Mouse (Mus musculus) fat pad, adult 2 months (tissue): ENCODE results near the gene Ip6k1.
"Not testable (repeated sequence)": the region's sequence is repeated elsewhere in the genome, so short reads cannot be mapped to it uniquely, and the experiment has no call there.

Experiments
- DNase-seq: peaks from one replicate; pipeline ENCODE4 v3.0.0-alpha.2; 2011; ENCODE audit warnings: low read depth, low spot score; ENCODE audit errors: extremely low read depth

The Ip6k1 gene

DNA sequence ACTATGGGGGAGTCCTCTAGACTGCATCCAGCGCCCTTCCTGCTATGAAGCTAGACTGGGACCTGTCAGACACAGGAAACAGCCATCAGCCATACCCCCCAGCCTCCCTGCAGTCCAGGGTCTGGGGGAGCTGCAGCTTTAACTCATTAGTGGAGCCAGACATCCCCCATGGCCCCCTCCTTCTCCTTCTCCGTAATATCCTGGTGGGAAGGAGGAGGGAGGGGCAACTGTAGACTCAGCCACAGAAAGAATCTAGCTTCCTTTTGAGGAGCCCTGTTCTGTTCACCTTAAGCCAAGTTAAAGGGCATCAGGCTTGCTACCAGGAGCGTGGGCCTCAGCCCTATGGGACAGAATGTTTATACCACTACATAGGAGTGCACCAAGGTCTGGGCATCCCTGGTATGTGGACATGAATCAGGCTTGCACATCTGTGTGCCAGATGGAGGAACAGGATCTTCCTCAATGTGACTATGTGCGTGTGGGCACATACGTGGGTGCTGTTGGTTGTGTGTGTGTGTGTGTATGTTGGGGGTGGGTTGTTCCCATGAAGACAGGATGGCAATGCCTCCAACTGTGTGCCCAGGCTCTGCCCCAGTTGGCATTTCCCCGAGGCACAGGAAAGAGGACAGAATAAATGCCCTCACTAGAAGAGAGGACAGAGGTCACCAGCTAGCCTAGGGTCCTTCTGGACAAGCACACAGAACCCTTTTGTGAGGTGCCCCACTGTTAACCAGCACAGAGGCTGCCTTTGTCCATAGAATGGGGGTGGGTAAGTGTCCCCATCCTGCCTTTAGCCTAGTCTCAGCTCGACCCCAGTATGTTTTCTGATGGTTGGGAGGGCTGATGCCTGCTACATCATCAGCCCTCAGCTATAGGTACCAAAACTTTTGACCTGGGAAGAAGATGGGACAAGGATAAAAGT is 20.4 kb upstream of the Ip6k1 start:
- DNase-seq, result no peak

DNA sequence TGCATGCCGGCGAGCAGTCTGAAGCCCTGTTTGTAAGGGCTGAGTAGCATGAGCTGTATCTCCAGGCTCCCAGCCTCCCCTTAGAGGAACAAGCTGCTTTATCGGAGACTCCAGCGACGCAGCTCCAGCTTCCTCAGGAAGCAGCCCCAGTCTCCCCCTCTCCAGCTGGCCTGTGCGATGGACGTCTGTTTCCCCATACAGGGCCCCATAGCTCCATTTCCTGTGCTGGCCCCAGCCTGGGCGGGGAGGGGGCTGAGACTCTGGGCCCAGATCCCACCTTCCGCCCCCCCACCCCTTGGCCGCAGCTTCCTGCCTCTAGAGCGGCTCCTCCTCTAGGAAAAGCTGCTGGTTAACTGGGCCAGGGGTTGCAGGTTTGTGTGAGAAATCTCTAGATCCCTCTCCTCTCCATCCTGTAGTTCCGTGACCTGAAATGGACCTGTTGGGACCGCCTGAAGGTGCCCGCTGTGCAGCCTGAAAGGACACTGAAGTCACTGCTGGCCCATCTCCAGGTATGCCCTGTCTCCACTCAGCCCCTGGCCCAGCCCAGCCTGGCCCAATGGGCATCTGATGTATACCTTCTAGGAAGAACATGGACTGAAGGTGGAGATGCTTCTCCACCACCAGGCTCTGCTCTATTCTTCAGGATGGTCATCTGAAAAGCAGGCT is 19.5 kb upstream of the Ip6k1 start, which contains the start of gene Gm20661:
Gm20661 (plus strand) TSS at position 378 of the 666 bp plus-strand sequence.
- DNase-seq, result no peak

DNA sequence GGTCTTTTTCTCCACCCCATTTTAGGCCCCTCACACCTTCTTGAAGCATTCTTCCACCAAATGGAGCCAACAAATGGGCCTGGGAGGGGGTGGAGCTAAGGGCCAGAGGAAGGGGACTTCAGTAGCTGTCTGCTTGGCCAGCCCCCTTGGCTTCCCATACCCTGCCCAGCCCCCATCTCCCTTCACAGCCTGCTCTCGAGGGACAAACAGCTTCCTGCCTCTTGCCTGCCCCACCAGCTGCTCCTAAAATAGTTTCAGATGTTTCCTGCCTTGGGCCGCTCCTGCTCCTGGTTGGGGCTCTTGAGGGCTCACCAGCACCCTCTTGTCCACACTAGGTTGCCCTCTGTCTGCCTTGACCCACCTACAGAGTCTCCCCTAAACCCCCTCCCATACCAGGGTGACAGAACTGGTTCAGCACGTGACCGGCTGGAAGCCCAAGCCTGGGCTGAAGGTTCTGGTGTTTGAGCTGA is 18.8 kb upstream of the Ip6k1 start:
- no peak for DNase-seq

DNA sequence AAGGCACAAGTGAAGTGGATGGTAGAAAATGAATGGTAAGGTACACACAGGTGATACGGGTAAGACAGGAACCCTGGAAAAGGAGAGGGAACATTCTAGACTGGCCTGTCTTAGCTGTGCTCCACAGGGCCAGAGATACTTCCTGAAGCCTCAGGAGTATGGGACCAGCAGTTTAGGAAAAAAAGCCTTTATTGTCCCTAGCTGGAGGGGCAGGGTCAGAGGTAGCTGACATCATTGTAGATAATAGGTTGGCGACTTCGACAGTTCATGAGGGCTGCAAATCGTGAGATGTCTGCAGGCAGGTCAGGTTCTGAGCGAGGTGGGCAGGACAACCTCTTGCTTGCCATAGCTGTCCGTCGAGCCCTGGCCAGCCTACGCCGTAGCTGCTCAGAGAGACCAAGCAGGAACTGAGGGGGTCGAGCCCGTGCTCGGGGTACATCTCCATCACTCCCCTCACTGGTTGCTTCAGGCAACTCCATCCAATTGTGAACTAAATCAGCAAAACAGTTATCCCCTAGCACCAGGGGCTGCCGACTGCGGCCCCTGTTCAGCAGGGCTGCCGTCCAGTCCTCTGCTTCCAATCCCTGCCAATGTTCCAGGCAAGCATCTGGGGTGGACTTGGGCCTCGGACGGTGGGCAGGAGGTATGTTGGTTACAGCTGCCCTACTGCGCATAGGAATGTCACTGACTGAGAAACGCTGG is 18.1 kb upstream of the Ip6k1 start:
- DNase-seq, result no peak

DNA sequence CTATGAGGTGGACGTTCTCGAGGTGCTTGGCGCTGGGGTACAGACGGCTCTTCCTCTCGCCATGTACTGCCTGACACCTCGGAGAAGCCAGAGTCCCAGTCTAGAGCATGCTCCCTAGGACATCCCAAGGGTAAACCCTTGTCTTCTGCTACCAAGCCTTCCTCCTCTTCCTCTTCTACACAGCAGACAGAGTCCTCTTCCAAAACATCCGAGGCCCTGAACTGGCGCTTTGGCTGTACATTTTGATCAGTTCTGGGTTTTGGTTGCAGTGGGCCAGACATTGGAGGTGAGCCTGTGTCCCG is 17.6 kb upstream of the Ip6k1 start:
- DNase-seq, result no peak

DNA sequence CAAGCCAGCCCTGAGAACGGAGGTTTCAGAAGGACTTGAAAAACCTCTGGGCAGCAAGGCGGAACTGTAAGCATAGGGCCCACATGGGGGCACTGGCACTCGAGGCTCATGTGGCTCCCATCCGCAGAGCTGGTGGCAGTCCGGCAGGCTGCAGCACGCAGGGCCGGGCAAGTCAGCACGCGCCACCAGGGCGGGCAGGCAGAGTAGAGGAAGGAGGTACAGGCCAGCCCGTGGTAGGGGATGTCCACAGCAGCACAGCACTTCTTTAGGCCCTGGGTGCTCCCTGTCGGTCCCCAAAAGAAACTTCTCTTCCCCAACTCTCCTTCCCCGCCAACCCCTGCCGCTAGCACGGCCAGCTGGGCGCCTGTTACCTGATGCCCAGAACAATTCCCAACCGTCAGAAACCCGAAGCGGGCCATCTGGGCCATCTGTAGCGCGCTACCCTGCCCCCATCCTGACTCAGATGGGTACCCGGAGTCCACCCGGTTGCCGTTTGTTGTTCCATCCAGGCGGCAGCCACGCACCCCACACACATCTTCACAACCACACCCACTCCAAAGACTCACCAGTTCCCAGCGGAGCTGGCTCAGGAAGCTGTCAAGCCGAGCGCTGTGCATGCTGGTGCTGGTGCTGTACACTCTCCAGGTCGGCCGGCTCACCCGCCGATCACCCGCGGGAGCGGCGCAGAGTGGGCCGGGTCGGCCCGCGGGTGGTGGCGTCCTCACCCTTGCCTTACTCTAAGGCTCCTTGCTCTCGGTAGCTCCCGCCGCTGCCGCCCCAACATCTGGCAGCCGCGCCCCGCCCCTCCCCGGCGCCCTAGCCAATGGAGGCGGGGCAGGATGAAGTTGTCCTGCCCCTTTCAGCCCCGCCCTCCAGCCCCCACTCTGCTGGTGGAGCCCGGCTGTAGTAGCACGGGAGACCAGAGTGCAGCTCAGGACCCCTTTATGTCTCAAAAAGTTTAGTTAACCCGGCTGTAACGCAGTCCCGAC is 16.9 kb upstream of the Ip6k1 start, which contains the start of gene Inka1:
Inka1 (minus strand) TSS at position 749 of the 989 bp plus-strand sequence.
- DNase-seq, result no peak

DNA sequence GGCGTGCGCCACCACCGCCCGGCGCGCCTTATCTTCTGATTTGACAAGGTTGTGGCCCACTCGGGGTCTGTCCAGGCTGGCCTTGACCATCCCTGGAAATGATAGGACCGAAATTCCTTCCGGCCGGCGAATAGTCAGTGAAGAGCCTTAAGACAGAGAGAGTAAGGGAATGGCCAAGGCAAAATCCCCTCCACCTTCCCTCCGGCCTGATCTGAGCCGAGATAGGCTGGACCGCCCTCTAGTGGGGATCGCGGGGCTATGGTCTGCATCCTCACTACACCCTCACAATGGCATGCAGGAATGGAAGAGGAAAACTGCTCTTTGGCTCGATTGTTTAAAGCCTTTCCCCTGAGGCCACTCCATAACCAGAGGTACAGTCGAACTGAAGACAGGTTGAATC is 15.9 kb upstream of the Ip6k1 start:
- DNase-seq, result no peak

DNA sequence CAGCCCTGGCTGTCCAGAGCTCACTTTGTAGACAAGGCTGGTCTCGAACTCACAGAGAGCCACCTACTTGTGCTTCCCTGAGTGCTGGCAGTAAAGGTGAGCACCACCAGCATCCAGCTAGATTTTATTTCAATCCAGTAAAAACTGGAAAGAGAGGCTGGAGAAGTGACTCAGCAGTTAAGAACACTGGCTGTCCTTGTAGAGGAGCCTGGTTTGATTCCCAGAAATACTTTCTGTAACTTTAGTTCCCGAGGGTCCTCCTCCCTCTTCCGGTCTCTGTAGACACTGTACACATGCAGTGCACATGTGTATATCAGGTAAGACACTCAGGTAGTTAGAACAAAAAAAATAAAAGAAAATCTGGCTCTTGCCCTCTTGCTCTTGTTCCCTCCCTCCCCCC is 14.4 kb upstream of the Ip6k1 start:
- DNase-seq, result no peak

DNA sequence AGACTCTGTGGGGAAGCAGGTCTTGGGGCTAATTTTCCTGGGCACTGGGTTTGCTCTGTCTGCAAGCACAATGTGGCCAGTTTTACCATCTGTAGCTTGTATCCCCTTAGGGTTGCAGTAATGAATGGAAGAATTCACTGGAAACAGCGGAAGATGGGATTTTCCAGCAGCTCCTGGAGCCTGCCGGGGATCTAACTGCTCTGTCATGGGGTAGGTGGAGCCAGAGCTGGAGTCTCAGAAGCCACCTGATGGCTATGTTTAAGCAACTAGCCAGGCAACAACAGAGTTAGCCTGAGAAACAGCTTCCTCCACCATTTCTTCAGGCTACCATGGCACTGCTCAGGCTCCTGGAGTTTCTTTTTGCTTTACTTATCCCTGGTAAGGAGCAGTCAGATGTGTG is 10.1 kb upstream of the Ip6k1 start, which contains the start of gene Cdhr4:
Cdhr4 (plus strand) TSS at position 301 of the 400 bp plus-strand sequence.
- DNase-seq, result no peak

DNA sequence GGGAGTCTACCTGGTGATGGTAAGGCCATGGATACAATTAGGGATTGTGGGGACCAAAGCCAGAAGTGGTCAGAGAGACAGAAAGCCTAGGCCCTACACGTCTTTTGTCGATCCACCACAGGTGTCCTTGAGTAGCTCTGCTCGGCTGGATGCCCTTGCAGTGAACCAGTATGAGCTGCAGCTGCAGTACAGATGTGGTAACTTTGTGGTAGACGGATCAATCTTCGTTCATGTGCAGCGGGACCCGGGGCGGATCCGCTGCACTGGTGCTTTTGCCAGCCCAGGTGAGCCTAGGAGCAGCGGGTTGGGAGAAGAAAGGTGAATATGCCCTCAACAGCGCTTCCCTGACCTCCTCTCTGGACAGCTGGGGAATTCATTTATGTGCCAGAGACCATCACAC is 9.3 kb upstream of the Ip6k1 start:
- DNase-seq, result no peak

DNA sequence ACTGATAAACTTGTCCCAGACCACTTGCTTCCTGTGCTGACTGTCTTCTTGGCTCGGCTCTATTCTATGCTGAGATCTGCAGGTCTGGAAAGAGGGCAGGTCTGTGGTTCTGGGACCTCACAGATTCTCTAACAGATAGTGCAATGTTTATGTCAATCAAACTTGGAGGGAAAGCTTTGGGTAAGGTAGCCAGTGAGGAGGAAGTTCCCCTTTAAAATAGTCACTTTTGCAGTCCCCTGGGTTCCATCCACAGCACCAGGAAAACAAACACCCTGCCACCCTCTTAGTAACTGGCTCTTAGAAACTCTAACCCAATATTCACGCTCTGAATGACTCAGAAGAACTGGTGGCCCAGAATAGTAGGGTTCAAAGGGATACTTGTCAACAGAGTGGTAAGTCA is 7.8 kb upstream of the Ip6k1 start:
- DNase-seq, result no peak

DNA sequence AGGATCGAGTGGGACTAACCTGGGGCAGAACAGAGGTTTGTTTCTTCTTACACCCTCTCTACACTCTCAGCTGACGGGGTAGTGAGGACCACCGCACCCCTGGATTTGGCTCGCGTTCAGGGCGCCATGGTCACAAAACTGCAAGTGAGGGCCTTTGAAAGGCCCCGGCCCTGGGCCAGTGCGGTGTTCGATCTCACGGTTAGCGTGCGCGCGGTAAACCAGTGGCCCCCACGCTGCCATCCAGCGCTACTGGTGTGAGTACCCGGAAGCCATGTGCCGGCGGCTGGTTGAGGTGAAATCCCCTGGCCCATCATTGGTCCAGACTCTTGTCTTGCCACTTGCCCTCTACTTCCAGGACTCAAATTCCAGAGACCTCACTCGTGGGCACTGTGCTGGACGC is 6.8 kb upstream of the Ip6k1 start:
- DNase-seq, result no peak

DNA sequence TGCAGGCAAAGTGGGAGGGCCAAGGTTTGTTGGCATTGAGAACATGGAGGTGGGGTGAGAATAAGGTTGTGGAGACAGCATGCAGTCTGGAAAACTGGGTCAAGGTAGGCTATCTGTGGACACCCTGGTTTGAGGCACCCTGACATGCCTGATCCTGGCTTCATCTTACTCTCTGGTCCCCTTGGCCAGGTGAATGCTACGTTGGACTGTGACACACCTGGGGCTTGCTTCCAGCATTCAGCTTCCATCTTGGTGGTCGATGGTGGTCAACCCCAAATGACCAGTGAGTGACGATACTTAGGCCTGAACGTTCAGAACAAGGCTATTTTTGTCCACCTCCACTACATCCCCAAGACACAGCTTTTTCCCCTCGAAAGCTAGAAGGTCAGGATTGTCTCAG is 6.3 kb upstream of the Ip6k1 start, which contains the start of gene Gm20662:
Gm20662 (plus strand) TSS at position 301 of the 400 bp plus-strand sequence.
- DNase-seq, result no peak

DNA sequence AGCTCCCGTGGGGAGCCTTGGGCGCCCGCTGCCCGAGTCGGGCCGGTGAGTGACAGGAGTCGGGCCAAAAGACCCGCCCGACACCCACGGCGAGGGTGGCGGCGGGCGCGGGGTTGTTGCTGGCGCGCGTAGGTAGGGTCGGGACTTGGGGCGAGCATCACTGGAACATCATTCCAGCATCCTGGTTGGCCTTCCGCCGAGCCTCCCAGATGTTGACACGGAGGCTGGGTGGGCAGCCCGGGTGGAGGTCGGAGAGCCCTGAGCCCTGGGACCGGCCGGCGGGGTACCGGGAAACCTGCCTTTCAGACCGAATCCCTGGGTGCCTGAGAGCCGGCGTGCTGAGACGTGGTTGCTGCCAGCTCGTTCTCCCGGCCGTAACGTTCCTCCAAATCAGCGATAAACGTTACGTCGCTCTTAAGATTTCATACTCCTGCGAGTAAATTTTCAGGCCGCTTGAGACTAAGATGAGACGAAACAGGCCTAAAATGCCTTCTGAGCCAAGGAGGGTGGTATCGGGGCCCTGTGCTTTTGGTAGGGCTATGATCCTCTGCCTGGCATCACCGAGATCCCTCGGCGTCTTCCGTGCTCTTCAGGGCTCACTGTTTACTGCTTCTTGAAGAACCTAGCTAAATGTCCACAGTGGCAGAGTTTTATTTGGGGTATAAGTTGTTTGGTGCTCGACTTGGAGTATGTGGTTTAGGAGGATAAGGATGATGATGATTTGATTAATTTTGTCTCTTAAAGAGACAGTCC is 653 bp downstream of the Ip6k1 start:
- no peak for DNase-seq

DNA sequence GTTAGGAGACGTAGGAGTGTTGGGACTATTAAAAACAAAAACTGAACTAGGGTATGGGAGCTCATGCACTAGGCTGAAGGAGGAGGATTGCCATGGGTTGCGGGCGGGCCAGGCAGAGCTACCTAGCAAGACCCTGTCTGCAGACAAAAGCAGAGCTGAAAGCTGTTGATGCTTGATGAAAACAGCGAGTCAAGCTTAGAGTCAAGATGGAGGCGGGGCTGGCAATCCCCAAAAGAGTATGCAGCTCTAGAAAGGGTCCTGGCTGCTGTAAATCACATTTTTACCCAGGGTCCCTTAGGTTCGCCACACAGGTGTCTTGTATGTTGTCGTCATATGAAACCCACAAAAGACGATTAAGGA is 1.2 kb downstream of the Ip6k1 start:
- no peak for DNase-seq

DNA sequence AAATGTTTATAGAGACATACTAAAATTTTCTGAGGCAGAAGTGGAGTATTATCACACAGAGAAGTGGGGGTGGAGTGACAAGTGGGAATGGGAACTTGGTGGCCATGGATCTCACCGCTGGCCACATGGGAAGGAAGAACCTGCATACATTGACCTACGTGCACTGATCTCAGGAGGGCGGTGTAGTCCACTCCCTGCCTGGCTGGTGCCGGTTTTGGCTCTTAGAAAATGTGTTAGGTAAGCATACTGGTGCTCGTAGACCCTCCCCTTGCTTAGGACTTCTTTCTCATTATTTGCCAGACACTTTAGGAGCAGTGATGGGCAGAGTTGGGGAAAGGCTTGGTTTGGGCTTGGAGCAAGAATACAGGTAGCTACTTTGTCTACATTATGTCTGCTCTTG is 5.7 kb downstream of the Ip6k1 start:
- DNase-seq, result no peak

DNA sequence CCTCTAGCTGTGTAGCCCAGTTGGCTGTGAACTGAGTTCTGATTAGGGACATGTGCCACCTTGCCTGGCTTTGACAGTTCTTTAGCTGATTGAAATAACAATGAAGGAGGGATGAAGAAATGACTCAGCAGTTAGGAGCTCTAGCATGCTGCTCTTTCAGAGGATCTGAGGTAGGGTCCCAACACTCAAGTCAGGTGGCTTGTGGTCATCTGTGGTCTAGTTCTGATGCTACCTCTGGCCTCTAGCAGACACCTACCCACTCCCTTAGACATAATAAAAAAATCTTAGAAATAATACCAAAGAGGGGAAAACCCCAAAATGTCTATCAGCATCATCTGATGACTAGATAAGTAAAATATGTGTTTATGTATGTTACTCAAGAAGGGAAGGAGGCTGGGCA is 8.1 kb downstream of the Ip6k1 start:
- DNase-seq, result no peak

DNA sequence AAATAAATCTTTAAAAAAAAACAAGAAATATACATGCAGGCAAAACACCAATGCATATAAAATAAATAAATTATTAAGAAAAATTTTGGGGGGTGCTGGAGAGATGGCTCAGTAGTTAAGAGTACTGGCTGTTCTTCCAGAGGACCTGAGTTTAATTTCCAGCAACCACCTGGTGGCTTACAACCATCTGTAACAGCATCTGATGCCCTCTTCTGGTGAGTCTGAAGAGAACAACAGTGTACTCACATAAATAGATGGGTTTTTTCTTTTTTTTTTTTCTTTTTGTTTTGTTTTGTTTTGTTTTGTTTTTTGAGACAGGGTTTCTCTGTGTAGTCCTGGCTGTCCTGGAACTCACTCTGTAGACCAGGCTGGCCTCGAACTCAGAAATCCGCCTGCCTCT is 11.3 kb downstream of the Ip6k1 start:
- DNase-seq, result not testable (repeated sequence)

DNA sequence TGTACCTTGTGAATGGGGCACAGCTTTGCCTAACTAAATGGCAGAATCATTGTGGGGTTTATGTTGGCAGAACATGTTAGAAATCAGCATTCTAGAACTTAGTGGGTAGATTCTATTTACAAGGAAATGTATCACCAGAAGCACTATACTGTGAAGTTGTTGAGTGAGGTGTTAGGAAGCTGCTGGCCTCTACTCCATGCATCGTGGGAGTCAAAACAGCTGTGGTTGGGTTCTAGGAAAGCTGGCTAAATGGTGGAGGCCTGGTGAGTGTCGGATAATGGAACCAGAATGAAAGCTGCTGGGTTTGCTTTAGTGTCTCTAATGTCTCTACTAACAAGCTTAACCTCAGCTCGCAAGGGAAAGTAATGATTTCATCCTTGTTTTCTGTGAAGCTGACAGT is 14.8 kb downstream of the Ip6k1 start:
- DNase-seq, result no peak

DNA sequence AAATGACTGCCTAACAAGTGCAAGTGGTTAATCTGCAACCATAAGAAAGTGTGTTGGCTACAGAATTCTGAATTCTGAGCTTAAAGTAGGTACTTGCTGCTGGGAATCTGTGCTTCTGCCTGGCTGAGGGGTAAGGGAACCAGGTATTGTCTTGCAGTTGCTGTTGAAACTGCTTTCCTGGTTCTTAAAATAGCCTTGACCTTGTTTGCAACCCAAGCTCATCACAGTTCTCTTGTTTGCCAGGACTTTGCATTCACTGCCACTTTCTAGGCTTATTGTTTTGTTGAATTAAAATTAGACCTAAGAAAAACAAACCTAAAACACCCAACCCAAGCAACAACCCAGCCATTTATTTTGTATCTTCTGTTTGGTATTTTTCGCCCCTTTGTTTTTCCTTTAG is 18.4 kb downstream of the Ip6k1 start:
- DNase-seq, result no peak
